Mouse (Mus musculus): ENCODE measurements around the gene Kcnb1. TPM values are rescaled to one million over a fixed set of nuclear protein-coding genes. Genes with fewer than 3 reads are reported as not detected.
A peak's percentile ranks its signal among the peaks of the same experiment; 100 is the strongest.

The Kcnb1 gene
- total RNA-seq, 2 experiments from 2014 or later = 45.4 to 50.2 TPM

- no peak for DNase-seq
- intact Hi-C loops (cut with DNase I) = no loop called here
Observed at GRCm38 (mm10) chr2:167090271-167090670, 99.7 kb downstream of the Kcnb1 start.

- intact Hi-C loops (cut with DNase I) = no loop called here
- DNase-seq = no peak
Observed at GRCm38 (mm10) chr2:167086836-167087235, 103.1 kb downstream of the Kcnb1 start.

- intact Hi-C loops (cut with DNase I) = no loop called here
- DNase-seq = no peak
Observed at GRCm38 (mm10) chr2:167086092-167086491, 103.9 kb downstream of the Kcnb1 start.

GRCm38 (mm10) chr2:167081639-167082038, 108.3 kb downstream of the Kcnb1 start:
- DNase-seq = peak in 1 of 2 experiments; percentile 40
- intact Hi-C loops (cut with DNase I) = no loop called here

GRCm38 (mm10) chr2:167081135-167081534, 108.8 kb downstream of the Kcnb1 start:
- no peak for DNase-seq
- intact Hi-C loops (cut with DNase I) = no loop called here

GRCm38 (mm10) chr2:167080387-167080786, 109.6 kb downstream of the Kcnb1 start:
- no peak for DNase-seq
- intact Hi-C loops (cut with DNase I) = no loop called here

GRCm38 (mm10) chr2:167079535-167080257, 110.3 kb downstream of the Kcnb1 start:
- DNase-seq = peak; percentile 82 to 84
- intact Hi-C loops (cut with DNase I) = no loop called here

- intact Hi-C loops (cut with DNase I) = no loop called here
- peak in 1 of 2 experiments; percentile 48 for DNase-seq
Observed at GRCm38 (mm10) chr2:167078931-167079495, 110.9 kb downstream of the Kcnb1 start.

GRCm38 (mm10) chr2:167078486-167078885, 111.5 kb downstream of the Kcnb1 start:
- intact Hi-C loops (cut with DNase I) = no loop called here
- DNase-seq = no peak

- DNase-seq = no peak
- intact Hi-C loops (cut with DNase I) = no loop called here
Observed at GRCm38 (mm10) chr2:167077199-167077962, 112.6 kb downstream of the Kcnb1 start.

GRCm38 (mm10) chr2:167076759-167077158, 113.2 kb downstream of the Kcnb1 start:
- intact Hi-C loops (cut with DNase I) = no loop called here
- no peak for DNase-seq

- no peak for DNase-seq
- intact Hi-C loops (cut with DNase I) = no loop called here
Observed at GRCm38 (mm10) chr2:167076352-167076751, 113.6 kb downstream of the Kcnb1 start.

- DNase-seq = no peak
- intact Hi-C loops (cut with DNase I) = loop anchor here (5.0 kb wide), 1 partner anchor 348 kb away; the partner anchor contains the start of gene Slc9a8
Observed at GRCm38 (mm10) chr2:167074587-167074986, 115.4 kb downstream of the Kcnb1 start.

GRCm38 (mm10) chr2:167071641-167072601, 118.0 kb downstream of the Kcnb1 start:
- intact Hi-C loops (cut with DNase I) = loop anchor here (1.0 to 5.0 kb wide), 5 partner anchors 40 to 350 kb away; partner anchors contain the start of genes Kcnb1 and Slc9a8
- peak; percentile 96 to 99 for DNase-seq

GRCm38 (mm10) chr2:167071266-167071640, 118.7 kb downstream of the Kcnb1 start:
- intact Hi-C loops (cut with DNase I) = loop anchor here (5.0 kb wide), 1 partner anchor 351 kb away; the partner anchor contains the start of gene Slc9a8

GRCm38 (mm10) chr2:167070341-167070740, 119.6 kb downstream of the Kcnb1 start:
- intact Hi-C loops (cut with DNase I) = loop anchor here (5.0 kb wide), 1 partner anchor 352 kb away; the partner anchor contains the start of gene Slc9a8
- no peak for DNase-seq

More at GRCm38 (mm10) chr2:167071266-167071640, 118.7 kb downstream of the Kcnb1 start:
- no peak for DNase-seq

GRCm38 (mm10) chr2:167067575-167067974, 122.4 kb downstream of the Kcnb1 start:
- intact Hi-C loops (cut with DNase I) = no loop called here
- DNase-seq = no peak

- intact Hi-C loops (cut with DNase I) = no loop called here
Observed at GRCm38 (mm10) chr2:167066528-167067516, 123.1 kb downstream of the Kcnb1 start.

GRCm38 (mm10) chr2:167066031-167066430, 123.9 kb downstream of the Kcnb1 start:
- intact Hi-C loops (cut with DNase I) = no loop called here
- DNase-seq = no peak

More at GRCm38 (mm10) chr2:167066528-167067516, 123.1 kb downstream of the Kcnb1 start:
- no peak for DNase-seq
